Mouse (Mus musculus) testis, adult 2 months (tissue): Measurements from ENCODE around the gene Capn5.

Source experiments
- CTCF ChIP-seq: fragments of 200-500 bp; IDR thresholded peaks from 2 replicates; pipeline ENCODE4 v1.5.1; 2012; ENCODE audit warnings: low read depth, mild to moderate bottlenecking, inconsistent platforms, low read length, moderate library complexity; ENCODE audit not compliant: control insufficient read depth, insufficient read depth, insufficient replicate concordance
- POLR2A ChIP-seq: fragments of 200-500 bp; IDR thresholded peaks from 2 replicates; pipeline ENCODE4 v1.6.1; 2012; ENCODE audit warnings: low read depth, mild to moderate bottlenecking, inconsistent platforms, low read length, moderate library complexity; ENCODE audit not compliant: control insufficient read depth

- TF ChIP-seq CTCF (no peak), POLR2A (no peak)
Observed at GRCm38 (mm10) chr7:98223796-98224195, 45.7 kb upstream of the Capn5 start.
